Mouse (Mus musculus): ENCODE measurements around the gene Myo1e.

GRCm38 (mm10) chr9:70422661-70423060 is 215.5 kb downstream of the Myo1e start:
- TF ChIP-seq ZNF384 (IDR thresholded peaks at IDR 0.05; ENCODE audit: low read depth, low read length), result no peak
- no peak for TF ChIP-seq MAFK (IDR thresholded peaks at IDR 0.05; ENCODE audit: insufficient read depth, low read depth, low read length)
- TF ChIP-seq CHD2 (IDR thresholded peaks at IDR 0.05; ENCODE audit: low read depth, low read length), result no peak
- TF ChIP-seq ZC3H11A (IDR thresholded peaks at IDR 0.05; ENCODE audit: borderline replicate concordance, low read depth, low read length), result no peak
- TF ChIP-seq HCFC1 (IDR thresholded peaks at IDR 0.05; ENCODE audit: borderline replicate concordance, insufficient read depth, low read length), result no peak

Data from ES-E14 (cell line).